Mouse (Mus musculus): ENCODE data around the gene Klk1b9.

GRCm38 (mm10) chr7:43967058-43967457 lies 8.8 kb upstream of the Klk1b9 start:
- no peak for TF ChIP-seq CTCF (IDR thresholded peaks at IDR 0.05; ENCODE audit: low read depth)
- TF ChIP-seq EP300 (optimal IDR thresholded peaks at IDR 0.05): no peak
